Mouse (Mus musculus) lung, adult 18-20 months (tissue): Measurements from ENCODE around the gene Tifa.
"Not testable (repeated sequence)": the region's sequence is repeated elsewhere in the genome, so short reads cannot be mapped to it uniquely, and the experiment has no call there.

Experiments used
- DNase-seq, 2 experiments: peaks; one replicate each; pipeline ENCODE4 v3.0.0; 2022; ENCODE audit warnings: mixed read lengths in 2 of 2

The Tifa gene

DNA sequence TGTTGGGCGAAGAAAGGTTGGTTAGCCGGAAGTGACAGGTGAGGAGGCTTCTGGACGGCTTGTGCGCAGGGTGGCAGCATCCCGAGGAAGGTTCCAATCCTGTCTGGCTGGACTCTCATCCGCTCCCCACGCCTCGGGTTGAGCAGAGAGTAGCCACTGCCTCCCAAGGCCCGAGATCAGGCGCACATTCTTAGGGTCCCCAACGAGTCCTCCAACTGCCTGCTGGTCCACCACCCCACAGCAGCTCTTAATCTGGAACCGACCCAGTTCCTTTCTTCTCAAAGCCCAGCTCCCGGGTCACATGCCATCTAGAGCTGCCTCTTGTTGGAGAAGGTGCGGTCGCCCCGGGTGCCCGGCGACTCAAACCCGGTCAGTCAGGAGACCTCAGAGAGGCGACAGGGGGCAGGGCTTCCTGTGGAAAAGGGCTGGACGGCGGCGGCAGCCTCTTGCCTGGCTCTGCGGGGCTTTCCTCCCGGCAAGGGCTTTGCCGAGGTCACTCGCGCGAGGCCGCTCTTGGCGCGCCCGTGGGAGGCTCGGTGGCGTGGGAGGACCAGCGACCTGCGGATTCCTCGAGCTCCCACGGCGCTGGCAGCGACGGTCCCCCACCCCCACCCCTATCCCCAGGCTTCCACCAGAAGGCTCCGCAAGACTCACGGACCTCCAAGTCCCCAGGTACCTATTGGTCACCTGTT, at the start of gene Tifa:
Gene Tifa (plus strand): TSS at position 306 of the 692 bp plus-strand sequence.
- peak; percentile 78 to 82 for DNase-seq

DNA sequence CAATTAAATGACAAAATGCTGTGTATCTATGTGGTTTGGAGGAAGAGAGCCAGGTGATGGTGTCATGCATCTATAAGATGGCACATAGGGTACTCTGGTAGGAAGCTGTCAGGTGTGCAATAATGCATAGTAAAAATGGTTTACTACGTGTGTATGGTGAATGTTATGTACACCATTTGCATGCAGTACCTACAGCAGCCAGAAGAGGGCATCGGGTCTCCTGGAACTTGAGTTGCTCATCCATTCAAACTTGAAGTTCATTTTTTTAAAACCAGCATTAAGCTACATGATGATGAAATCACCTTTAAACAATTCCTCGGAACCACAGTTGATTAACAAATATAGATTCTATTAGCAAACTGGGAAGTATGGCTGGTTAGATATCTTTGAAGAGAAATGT, 48.1 kb upstream of the Tifa start:
- no peak for DNase-seq

DNA sequence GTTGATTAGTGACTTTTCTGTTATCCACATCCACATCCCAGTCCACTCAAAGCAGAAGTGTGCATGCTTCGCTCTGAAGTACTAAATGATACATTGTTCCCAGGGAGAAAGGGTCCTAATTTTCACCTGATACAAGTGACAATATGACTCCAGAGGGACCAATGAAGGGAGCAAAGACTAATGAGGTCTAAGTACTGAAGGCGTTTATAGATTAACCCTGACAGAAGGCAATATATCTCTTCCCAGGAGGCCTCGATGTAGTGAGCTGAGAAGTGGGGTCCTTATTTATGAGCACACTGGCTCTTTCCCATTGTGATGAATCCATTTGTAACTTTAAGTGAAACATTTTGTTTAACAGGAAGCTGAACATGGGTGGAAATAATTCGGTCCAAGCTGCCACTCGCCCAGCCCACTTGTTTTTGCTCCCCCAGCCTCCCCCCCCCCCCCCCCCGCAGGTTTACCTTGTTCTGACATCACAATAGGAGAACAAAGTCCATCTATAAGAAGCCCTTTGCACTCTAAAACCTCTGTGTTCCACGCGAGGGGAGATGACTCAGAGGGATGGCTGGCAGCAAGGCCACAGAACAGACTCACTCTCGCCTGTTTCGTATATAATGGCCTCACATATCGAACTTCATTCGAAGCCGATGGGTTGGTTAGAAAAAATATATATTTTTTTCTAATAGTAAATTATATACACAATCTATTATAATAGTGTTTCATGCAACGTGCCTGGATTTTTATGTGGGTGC, 45.8 kb upstream of the Tifa start:
- no peak for DNase-seq

DNA sequence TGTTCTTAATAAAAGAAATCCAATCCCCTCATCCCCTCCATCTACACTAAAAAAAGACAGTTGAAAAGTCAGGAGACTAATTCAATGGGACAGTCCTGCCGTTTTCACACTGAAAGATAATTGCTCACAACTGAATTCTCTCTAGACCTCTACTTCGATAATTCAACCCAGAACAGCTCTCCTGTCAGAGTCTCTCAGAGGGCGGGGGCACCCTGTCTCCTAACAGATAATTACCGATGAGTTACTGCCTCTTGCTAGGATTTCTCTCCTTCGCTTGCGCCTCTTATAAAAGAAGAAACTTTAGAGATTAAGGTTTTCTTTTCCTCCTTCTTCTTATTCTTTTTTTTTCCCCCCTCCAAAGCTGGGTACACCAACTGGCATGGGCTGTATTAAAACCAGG, 44.1 kb upstream of the Tifa start:
- no peak for DNase-seq

DNA sequence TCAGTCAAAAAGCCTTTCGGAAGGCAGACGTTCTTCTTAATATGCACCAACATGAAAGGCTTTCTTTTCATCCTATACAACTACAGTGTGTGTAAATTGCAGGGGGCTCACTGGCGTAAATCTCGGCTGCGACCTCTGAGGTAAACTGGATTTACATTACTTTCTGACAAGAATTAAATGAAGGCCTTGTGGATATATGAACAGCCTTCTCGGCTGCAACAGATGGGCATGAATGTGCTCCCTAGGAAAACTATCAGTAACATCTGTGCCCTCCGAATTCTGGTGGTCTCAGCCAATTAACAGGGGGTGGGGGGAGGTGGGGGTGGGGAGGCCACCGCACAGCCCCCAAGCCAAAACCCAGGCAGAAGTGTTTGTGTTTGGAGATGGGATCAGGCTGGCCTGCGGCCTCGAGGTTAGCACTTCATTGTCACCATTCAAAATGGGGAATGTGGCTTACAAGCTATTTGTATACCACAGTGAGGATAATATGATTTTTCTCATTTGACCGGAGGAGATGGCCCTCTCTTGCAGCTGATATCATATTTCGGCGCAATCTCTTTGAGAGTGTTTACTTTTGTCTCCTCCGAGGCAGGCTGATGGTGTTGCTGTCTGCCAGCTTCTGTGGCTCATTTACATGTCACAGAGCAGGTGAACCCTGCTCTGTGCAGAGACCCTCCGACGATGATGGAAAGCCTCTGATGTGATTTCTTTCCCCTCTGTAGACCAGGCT, 43.5 kb upstream of the Tifa start:
- DNase-seq = no peak

DNA sequence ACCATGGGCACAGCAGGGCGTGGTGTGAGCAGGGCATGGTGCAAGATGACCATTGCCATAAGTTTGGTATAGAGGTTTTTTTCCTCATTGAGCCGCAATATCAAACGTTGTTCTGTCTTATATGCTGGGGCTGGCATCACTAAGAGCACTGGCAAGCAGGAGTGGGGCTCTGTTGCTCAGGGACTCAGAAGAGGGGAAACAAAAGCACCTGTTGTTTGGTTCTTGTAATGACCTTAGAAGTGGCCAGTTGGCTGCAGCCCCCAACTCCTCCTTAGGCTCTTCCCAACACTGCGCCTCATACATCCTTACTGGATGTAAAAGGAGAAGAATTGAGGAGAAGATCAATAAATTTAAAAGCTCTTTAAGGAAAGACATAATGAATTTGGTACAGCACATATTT, 41.0 kb upstream of the Tifa start:
- no peak for DNase-seq

DNA sequence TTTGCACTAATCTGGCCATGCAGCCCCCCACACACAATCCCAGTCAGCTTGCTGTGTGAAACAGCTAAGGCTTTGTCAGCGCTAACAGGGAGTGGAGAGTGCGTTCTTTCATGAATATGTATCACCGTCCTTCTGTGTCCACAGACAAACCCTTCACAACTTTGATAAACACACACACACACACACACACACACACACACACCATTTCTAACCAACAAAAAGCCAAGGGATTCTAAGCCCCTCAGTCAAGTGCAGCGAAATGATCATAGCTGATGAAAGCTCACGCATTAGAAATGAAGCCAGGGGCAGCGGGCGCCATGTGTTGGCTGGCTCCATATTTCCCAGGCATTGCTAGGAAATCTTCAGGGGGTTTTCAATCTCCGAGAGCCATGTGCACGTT, 40.3 kb upstream of the Tifa start:
- no peak for DNase-seq

DNA sequence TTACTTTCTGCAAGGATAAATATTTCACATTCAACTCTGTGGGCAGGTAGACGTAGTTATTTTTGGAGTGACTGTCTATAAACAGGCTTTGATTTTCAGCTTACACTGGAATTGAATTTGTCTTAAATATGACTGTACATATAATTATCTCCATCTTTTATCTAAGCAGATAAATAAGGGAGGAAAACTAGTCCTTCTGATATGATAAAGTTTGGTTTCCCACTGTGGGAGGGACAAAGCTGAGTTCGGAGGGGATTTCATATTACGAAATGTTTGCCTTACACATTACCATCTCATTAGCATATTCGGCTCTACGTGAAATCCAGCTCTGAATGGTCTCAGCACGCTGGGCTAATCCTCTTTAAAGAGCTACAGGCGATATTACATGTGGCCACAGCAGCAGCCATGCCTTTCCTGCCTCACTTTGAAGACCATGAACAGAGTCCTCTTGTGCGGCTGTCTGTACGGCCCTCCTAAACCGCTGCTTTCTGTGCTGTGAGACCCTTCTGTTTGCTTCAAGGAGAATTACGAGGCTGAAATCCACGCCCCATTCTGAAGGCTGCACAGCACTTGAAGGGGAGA, 39.5 kb upstream of the Tifa start:
- no peak for DNase-seq

DNA sequence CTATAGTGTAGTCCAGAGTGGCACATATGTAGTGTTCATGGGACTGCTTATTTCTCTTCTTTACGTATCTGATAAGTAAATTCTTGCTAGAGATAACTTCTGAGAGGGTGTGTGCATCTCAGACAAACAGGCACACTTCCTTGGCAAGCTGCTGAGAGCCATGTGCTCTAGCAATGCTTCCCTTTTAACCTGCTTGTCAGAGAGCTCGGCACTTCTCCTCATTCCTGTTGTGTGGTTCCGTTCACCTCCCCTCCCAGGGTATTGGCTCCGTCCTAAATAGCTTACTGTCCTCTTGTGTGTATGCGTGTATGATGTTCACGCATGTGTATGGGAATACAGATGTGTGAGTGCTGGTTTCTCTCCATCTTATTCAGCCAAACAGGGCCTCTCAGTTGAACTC, 33.1 kb upstream of the Tifa start:
- DNase-seq = no peak

DNA sequence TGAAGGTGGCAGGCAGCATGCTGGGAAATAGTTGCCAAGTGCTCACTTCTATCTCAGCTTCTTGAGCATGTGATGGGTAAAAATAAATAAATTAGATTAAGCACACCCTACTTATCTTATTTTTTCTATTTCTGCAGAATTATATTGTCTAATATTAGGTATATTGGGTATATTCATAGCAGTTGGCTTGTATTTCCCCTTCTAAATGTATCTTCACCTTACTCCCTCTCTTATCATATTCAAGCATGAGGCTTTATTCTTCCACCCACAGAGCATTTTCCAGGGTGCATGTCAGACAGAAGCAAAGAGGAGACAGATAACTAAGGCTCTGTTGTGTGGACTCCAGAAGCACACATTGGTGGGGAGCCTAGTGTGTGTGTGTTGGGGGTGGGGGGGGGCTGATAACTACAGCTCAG, 31.7 kb upstream of the Tifa start:
- no peak for DNase-seq

DNA sequence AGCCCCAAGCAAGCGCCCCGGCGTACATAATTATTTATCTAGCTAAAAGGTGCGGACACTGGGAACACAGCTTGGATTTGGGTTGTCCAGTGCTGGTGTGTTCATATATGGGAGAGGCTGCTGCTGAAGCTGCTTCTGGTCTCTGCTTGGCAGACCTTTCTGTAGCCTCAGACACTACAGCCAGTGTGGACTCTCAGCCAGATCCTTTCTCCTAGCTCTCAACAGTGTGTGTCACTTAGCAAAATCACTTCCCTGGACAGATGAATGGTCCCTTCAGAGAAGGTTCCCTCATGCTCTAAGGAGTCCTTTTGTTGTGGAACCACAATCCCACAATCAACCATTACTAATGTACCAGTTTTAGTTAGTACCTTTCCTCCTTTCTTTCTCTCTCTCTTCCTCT, 30.8 kb upstream of the Tifa start:
- DNase-seq = no peak

DNA sequence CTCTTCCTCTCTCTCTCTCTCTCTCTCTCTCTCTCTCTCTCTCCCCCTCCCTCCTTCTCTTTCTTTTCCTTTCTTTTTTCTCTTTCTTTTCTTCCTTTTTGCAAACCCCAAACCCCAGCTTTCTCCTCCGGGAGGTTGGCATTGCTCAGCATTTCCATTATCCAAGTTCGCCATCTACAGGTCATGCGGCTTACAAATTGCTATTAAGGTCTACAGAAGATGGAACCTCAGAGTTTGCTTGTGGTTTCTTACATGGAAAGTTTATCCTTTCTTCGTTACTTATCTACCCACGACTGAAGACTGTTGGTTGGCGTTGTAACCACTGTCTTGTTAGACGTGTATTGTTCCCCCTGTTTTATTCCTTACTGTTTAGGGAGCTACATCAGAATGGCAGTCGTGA, 30.4 kb upstream of the Tifa start:
- DNase-seq = no peak

DNA sequence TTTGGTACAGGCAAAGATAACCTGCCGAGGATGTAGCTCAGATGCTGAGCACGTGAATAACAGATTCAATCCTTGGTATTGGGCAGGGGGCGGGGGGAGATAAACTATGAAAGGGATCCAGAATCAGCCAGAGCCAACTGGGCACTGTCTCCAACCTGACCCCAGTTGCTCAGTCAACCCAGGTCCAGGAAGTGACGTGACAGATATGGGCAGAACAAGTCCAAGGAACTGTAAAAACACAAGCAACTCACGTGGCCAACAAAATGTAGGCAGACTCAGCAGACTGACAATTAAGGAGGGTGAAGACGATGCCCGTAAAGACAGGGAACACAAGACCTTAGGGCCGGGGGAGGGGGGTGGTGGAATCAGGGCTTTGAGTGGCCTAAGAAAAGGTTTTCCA, 27.2 kb upstream of the Tifa start:
- DNase-seq = no peak

DNA sequence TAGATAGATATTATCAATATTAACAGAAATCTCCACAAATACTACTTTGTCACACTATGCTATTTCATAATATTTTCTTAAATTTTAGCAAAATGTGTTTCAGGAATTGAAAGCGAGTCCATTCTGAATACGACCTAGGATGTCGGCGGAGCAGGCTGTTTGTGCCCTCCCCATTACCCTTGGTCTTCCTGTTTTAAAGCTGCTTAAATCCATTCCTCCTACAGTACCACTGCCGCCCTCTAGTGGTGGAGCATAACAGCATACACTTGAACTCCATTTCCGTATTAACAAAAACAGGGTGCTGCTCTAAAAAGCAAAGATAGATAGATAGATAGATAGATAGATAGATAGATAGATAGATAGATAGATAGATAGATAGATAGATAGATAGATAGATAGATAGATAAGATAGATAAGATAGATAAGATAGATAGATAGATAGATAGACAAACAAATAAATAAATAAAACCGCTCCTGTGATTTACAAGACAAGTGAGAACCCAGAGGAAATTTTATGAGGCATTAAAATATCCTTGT, 26.5 kb upstream of the Tifa start:
- DNase-seq = peak; percentile 75 to 82

DNA sequence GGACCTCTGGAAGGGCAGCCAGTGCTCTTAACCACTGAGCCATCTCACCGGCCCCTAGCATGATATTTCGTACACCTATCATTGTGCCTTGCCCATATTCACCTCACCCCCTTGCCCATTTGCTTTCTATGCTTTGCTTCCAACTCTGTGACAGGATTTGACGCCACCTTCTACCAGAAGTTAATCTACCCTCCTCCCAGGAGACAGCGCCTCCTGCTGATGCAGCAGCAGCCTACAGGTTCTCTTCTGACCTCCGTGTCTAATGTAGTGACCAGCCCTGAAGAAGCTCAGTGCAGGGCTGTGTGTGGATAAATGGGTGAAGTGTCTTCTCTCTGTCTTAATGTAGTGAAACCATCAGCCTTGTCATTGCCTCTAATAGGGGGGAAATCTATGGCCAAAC, 25.1 kb upstream of the Tifa start:
- DNase-seq = no peak

DNA sequence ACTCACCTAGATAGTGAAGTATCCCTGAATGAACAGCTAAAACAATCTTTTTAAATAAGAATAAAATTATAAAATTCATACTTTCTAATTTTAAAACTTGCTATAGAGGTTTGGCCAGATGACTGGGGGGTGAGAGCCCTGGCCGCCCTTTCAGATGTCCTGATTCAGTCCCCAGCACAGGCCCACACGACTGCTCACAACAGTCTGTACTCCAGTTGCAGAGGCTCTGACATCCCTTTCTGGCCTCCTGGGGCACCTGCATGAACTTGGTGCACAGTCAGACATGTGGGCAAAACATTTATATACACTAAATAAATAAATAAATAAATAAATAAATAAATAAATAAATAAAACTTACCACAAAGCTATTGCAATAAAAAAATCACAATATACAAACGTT, 23.6 kb upstream of the Tifa start:
- DNase-seq = no peak

DNA sequence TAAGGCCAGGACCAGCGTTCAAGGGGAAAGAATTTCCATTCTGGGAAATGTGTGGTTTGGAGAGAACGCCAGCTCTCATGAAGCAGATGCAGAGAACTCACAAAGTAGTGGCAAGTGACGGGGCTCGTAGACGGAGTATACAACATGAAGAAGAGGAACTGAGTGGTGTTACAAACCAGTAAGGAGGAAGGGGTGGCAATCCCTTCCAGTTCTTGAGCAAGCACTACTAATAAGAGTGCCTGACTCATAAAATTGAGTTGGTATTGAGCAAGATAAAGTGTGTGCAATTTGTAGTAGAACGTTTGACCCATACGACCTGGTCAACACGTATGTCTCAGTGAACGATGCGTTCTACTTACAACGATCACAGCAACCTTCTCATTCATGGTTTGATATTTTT, 20.5 kb upstream of the Tifa start:
- peak in 1 of 2 experiments; percentile 40 for DNase-seq

DNA sequence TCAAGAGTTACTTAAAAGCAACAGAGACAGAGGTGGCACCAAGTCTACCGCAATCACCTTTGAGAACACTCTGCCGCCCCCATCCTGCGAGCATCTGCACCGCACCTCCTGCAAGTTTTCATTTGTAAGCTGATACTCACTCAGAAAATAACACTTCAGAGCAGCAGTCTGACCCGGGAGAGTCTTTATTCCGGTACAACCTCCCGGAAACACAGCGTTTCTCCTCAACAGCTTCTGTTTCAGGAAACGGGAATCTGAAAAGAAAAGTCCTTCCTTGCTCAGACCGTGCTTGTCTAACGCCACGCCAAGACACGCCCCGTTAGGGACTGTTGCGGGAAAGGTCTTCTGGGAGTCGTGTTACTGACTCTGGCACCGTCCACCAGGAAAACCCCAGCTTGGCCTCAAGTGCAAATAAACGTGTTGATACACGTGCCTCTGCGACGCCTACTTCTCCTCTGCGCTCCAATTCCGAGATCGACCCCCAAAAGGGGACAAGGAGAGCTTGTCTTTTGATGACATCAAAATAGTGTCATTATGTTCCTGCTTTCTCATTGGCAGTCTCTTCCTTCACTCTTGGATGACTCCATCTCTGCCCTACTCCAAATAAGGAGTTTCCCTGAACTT, 9.5 kb upstream of the Tifa start, which contains the start of gene Alpk1:
Gene Alpk1 (minus strand): TSS at position 507 of the 624 bp plus-strand sequence.
- peak; percentile 84 to 86 for DNase-seq

DNA sequence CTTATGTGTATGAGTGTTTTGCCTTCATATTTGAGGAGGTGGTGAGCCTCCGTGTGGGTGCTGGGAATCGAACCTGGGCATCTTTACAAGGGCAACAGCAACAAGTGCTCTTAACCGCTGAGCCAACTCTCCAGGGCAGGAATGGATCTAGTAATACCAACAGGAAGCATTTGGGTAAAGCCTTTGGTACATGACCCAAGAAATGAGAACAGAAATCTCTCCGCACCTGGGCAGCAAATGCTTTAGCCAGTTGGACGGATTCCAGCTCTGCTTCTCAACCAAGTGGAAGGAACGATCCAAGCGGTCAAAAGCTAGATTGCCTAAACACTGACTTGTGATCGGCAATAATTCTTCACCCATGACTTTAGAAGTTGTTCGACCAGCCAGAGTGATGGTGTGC, 8.7 kb upstream of the Tifa start:
- peak; percentile 54 to 67 for DNase-seq

DNA sequence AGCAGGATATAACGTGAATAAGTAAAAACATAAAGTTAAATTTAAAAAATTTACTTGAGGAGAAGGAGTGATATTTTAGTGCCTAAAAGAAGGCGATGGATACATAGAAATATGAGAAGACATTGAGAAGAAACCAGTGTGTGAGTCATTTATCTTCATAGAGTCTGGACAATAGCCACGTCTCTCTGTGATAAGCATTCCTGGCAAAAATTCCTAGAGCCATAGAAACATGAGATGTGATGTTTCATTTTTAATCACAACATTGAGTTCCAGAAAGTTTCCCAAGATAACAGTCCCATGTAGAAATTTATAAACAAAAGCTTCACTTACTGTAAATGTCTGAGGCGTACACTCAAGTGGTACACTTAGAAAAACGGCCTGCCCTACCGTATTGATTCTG, 6.7 kb upstream of the Tifa start:
- no peak for DNase-seq

DNA sequence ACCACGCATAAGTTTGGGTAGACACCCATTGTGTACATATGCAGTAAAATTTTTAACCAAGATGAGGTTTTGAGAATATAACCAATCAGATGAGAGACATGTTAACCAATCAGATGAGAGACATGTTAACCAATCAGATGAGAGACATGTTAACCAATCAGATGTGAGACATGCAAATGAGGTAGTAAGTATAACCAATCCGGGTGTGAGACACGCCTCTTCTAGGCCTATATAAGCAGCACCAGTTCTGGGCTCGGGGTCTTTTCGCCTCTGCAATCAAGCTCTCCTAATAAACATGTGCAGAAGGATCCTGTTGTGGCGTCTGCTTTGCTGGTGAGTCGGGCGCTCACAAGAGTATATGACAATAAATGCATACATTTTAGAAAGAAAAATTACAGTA, 5.9 kb upstream of the Tifa start:
- not testable (repeated sequence) for DNase-seq

DNA sequence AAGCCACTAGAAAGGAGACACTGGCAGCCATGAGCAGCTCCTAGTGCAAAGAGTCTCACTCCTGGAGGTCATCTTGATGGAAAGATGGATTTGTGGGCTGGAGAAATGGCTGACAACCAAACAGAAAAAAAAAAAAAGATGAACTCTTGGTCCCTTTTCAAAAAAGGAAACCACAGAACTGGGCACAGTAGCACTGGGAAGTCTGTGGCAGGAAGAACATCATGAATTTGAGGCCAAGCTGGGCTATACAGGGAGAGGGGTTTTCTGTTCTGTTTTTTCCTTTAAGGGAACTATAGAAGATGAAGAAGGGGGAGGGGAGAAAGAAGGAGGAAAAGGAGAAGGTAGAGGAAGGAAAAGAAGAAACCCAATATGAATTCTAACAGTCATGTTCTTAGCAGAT, 2.6 kb upstream of the Tifa start:
- DNase-seq = no peak

DNA sequence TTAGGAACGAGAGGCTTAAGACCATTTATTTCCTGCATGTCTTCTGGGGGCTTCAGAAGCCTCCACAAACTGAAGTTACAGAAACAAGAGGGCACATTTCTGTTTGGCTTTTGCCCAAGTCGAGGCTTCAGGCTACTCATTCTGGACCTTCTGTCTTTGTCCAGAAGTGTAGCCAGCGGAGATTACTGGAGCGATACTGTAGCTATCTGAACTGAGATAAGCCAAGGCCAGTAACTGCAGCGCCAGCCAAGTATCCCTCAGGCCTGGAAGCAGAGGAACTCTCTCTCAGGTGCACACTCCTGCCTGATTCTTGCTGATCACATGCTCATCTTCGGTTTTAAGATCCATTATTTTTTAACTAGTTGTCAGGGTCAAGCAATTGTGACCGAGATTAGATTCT, 1.6 kb upstream of the Tifa start:
- no peak for DNase-seq
